In genomic region chr5:140821951-140822350, GRCm38 (mm10) we compare ENCODE assay signal across 24 mouse cellular contexts. TPM values are rescaled to one million over a fixed set of nuclear protein-coding genes. Genes with fewer than 3 reads are reported as not detected.
DNase-seq lines count a peak whose midpoint lies in the region; ATAC-seq and TF ChIP-seq lines count a peak whose summit lies in the region.
"Had no signal": no experiment of that assay in that cellular context is flagged by ENCODE, and none has a peak within 500 bp of the region (broad histone marks: within the 10 kb centered on the region; RNA-seq: fewer than 3 reads in every experiment).

No protein-coding gene starts in this region.

- no peak for TF ChIP-seq CTCF in heart, postnatal 0 days (IDR thresholded peaks at IDR 0.05; ENCODE audit: low read depth)
- no peak for TF ChIP-seq CTCF in lung, adult 2 months (IDR thresholded peaks at IDR 0.05; ENCODE audit: insufficient read depth, low read length)

- TF ChIP-seq EP300 in heart, postnatal 0 days (IDR thresholded peaks at IDR 0.05; ENCODE audit: low read depth), result no peak

- H3K4me1 ChIP-seq in heart, postnatal 0 days (ENCODE audit: control insufficient read depth, insufficient read depth), result peaks cover 67% of the 10 kb centered on the region
- peaks cover 22% of the 10 kb centered on the region for H3K4me1 ChIP-seq in lung, adult 2 months (ENCODE audit: control insufficient read depth, insufficient read depth, low read length)

- H3K4me3 ChIP-seq in heart, postnatal 0 days (ENCODE audit: low read depth, low read length), result no peak overlapping the region
- no peak overlapping the region for H3K4me3 ChIP-seq in lung, adult 2 months (replicated peaks; ENCODE audit: extremely low read depth, low read depth, low read length)
- H3K4me3 ChIP-seq: embryonic facial prominence, embryonic 15.5 days; heart, embryonic 15.5 days; hindbrain, embryonic 10.5 days; intestine, embryonic 15.5 days; limb, embryonic 12.5 days; liver, embryonic 13.5 days; stomach, embryonic 15.5 days had no signal

- no peaks in the 10 kb centered on the region for H3K27me3 ChIP-seq in heart, postnatal 0 days (ENCODE audit: control insufficient read depth, insufficient read depth, low read length)
- H3K27me3 ChIP-seq: embryonic facial prominence, embryonic 15.5 days; heart, embryonic 15.5 days; intestine, embryonic 15.5 days; limb, embryonic 12.5 days; liver, embryonic 13.5 days; stomach, embryonic 15.5 days had no signal

- no peak for TF ChIP-seq POLR2A in lung, adult 2 months (IDR thresholded peaks at IDR 0.05; ENCODE audit: borderline replicate concordance, extremely low read depth, low read depth, low read length)

- H3K27ac ChIP-seq in heart, postnatal 0 days (ENCODE audit: low read depth), result 0 out of 2 replicates have a peak overlapping the region, but pooled peaks have one; percentile 22
- H3K27ac ChIP-seq: embryonic facial prominence, embryonic 15.5 days; heart, embryonic 15.5 days; hindbrain, embryonic 10.5 days; intestine, embryonic 15.5 days; liver, embryonic 13.5 days; macrophage; stomach, embryonic 15.5 days had no signal

- no peak overlapping the region for H3K4me2 ChIP-seq in heart, postnatal 0 days (ENCODE audit: low read depth, low read length)
- H3K4me2 ChIP-seq: embryonic facial prominence, embryonic 15.5 days; heart, embryonic 15.5 days; intestine, embryonic 15.5 days; limb, embryonic 12.5 days; liver, embryonic 13.5 days; midbrain, embryonic 11.5 days; stomach, embryonic 15.5 days had no signal

- 69% methylated on average over 4 of the region's 4 CpGs for WGBS in heart, postnatal 0 days
- 63% methylated on average over 4 of the region's 4 CpGs for WGBS in lung, adult 2 months

- no peak overlapping the region for H3K9ac ChIP-seq in heart, postnatal 0 days (replicated peaks; ENCODE audit: low read depth, low read length)
- H3K9ac ChIP-seq: embryonic facial prominence, embryonic 15.5 days; heart, embryonic 15.5 days; intestine, embryonic 15.5 days; limb, embryonic 12.5 days; liver, embryonic 13.5 days; stomach, embryonic 15.5 days had no signal

- no peaks in the 10 kb centered on the region for H3K9me3 ChIP-seq in heart, postnatal 0 days (replicated peaks; ENCODE audit: control insufficient read depth, low read length)
- H3K9me3 ChIP-seq: embryonic facial prominence, embryonic 15.5 days; heart, embryonic 15.5 days; hindbrain, embryonic 10.5 days; intestine, embryonic 15.5 days; limb, embryonic 12.5 days; liver, embryonic 13.5 days; stomach, embryonic 15.5 days had no signal

- intact Hi-C loops in heart, postnatal 36 days (cut with DNase I), result no loop called here

- peaks cover 9% of the 10 kb centered on the region; the same call in 1 of the 2 replicates for H3K36me3 ChIP-seq in heart, postnatal 0 days (replicated peaks; ENCODE audit: control insufficient read depth, insufficient read depth, low read length)
- H3K36me3 ChIP-seq: embryonic facial prominence, embryonic 15.5 days; intestine, embryonic 15.5 days; liver, embryonic 13.5 days; stomach, embryonic 15.5 days had no signal

- ATAC-seq in heart, postnatal 0 days (ENCODE audit: insufficient read depth, low read depth), result peak; percentile 65; the same call in 1 of the 2 replicates
- ATAC-seq: activated CD4-positive, CD25-positive, alpha-beta regulatory T cell, adult 4 months; forebrain, embryonic 14.5 days; hindbrain, embryonic 16.5 days; intestine, embryonic 15.5 days had no signal

- peak; percentile 69 to 83 for DNase-seq in adrenal gland, adult (ENCODE audit: inconsistent age in 2 of 2, low spot score in 1 of 2)
- DNase-seq in adrenal gland, adult 18-20 months (ENCODE audit: low spot score in 2 of 2), result no peak
- no peak for DNase-seq in heart, postnatal 0 days (ENCODE audit: low spot score)
- no peak for DNase-seq in heart, postnatal 36 days
- DNase-seq in lung, postnatal 10 days, result peak; percentile 72
- DNase-seq in lung, adult 2 months, result no peak
- DNase-seq in gastrocnemius, adult 8-10 months (ENCODE audit: low spot score in 2 of 2), result no peak
- DNase-seq: cerebellum, adult 11 months; cerebellum, adult 9-11 months; gastrocnemius, postnatal 10 days; kidney, postnatal 10 days; liver, embryonic 13.5 days; thymus, postnatal 25 days had no signal

RNA-seq across cellular contexts. Expression of gene Gna12, which starts 8.3 kb away (rescaled TPM):
- total RNA-seq in adrenal gland, adult 18-20 months (2021), result 100 to 1,000 TPM; 106 to 124 TPM
- 132 and 145 TPM in 2 replicates for total RNA-seq in heart, postnatal 0 days (2014; rRNA removed; ENCODE audit: low replicate concordance)
- 13.4 and 13.9 TPM in 2 replicates for polyA plus RNA-seq in heart, postnatal 0 days (2015; fragmentation: Nextera tagmentation; extraction: Ambion mirVana)
- total RNA-seq in heart, postnatal 36 days (2021), result 100 to 1,000 TPM; 109 to 114 TPM
- 112 and 120 TPM in 2 replicates for polyA plus RNA-seq in lung, adult 2 months (2012; rRNA removed)
- 10 to 100 TPM; 21.4 to 30.8 (median 24.5) TPM for total RNA-seq in gastrocnemius, adult 8-10 months (2022)

Comparison
In these comparisons a context has a peak if more than half of its experiments do, and no peak if none do; other contexts are left out.
1. DNase-seq: peak in adrenal gland, adult (2 of 2) and lung, postnatal 10 days (single experiment); none in adrenal gland, adult 18-20 months (0 of 2), heart, postnatal 0 days (single experiment), heart, postnatal 36 days (0 of 2), lung, adult 2 months (single experiment) and gastrocnemius, adult 8-10 months (0 of 2).